Mouse (Mus musculus) embryonic facial prominence, embryonic 12.5 days (tissue): Measurements from ENCODE around the gene Ebf1. TPM values are rescaled to one million over a fixed set of nuclear protein-coding genes. Genes with fewer than 3 reads are reported as not detected.
"Not testable (repeated sequence)": the region's sequence is repeated elsewhere in the genome, so short reads cannot be mapped to it uniquely, and the experiment has no call there.

Source experiments
- ATAC-seq: fragments of 200-750 bp; cut with Nextera tagmentation; 2 replicates; pipeline ENCODE4 v1.8.0; 2017; ENCODE audit not compliant: insufficient number of reproducible peaks, insufficient read depth, low FRiP score, low TSS enrichment
- H3K27ac ChIP-seq: fragments of 300-500 bp; sonication (generic); 2 replicates; pipeline ENCODE4 v1.5.1; 2016; ENCODE audit warnings: mild to moderate bottlenecking
- H3K27me3 ChIP-seq: fragments of 300-500 bp; sonication (generic); 2 replicates; pipeline ENCODE4 v1.6.1; 2016; ENCODE audit warnings: mild to moderate bottlenecking, moderate library complexity
- H3K36me3 ChIP-seq: fragments of 300-500 bp; sonication (generic); 2 replicates; pipeline ENCODE4 v1.6.1; 2016; ENCODE audit warnings: mild to moderate bottlenecking
- H3K4me1 ChIP-seq: fragments of 300-500 bp; sonication (generic); 2 replicates; pipeline ENCODE4 v1.6.1; 2016
- H3K4me2 ChIP-seq: fragments of 300-500 bp; sonication (generic); replicated peaks from 2 replicates; pipeline ENCODE4 v1.6.1; 2016; ENCODE audit warnings: mild to moderate bottlenecking, moderate library complexity
- H3K4me3 ChIP-seq: fragments of 300-500 bp; sonication (generic); 2 replicates; pipeline ENCODE4 v1.5.1; 2016; ENCODE audit warnings: mild to moderate bottlenecking
- H3K9ac ChIP-seq: fragments of 300-500 bp; sonication (generic); 2 replicates; pipeline ENCODE4 v1.6.1; 2016; ENCODE audit warnings: mild to moderate bottlenecking, moderate library complexity
- H3K9me3 ChIP-seq: fragments of 300-500 bp; sonication (generic); 2 replicates; pipeline ENCODE4 v1.6.1; 2016; ENCODE audit warnings: mild to moderate bottlenecking, moderate library complexity
- WGBS: fragments of 180-500 bp; shearing (Covaris S2); methylation state at CpG from one replicate; pipeline ENCODE4 v1.1.7; 2016; 5-methylcytosine and 5-hydroxymethylcytosine counted together
- polyA plus RNA-seq: library from polyadenylated mRNA; unstranded; fragments of >200 nt; fragmentation: Nextera tagmentation; extraction: Ambion mirVana; gene quantifications from 2 replicates; pipeline ENCODE4 v1.2.1, GENCODE M21; 2016

The Ebf1 gene
- polyA plus RNA-seq = 66.2 and 76.0 TPM in 2 replicates

DNA sequence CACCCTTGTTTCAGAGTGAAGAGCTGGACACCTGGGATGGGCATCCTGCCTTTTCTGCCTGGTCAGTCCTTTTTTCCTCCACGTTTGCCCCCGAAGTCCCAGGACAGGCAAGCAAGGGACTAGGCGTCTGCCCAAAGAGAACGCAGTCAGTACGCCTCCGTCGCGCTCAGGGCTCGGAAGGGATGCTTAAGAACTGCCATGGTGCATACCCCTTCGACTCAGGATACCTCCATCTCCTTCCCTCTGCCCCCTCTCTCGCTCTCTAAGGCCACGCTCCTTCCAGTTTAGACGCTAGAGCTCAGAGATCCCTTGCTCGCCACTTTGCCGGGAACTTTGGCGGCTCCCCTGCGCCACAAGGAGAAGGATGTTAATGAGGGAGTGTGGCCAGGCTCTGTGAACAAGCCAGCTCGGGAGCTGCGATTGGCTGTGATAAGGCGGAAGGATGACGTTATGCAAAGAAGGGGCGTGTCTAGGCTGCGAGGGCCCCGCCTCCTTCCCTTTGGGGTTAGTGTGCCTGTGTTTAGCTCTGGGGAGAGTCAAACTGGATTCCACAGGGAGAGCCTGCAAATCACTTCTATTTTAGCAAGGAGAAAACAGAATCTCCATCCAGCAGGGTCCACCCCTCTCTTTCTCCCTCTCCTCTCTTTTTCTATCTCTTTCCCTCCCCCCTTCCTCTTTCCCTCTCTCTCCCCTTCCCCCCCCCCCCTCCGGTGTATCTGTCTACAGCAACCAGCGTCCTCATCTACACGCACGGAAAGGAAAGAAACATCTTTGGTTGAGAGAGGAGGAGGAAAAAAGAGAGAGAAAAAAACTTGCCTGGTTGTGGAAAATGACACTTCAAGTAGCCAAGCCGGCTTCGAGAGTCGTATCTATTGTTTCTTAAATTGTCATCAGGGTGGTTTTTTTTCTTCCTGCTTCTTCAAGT is at the start of gene Ebf1:
TSS of gene Ebf1 (plus strand) at position 530 of the 925 bp plus-strand sequence.
- peak within 1 kb of the TSS; percentile 87 for H3K4me2 ChIP-seq
- peak within 1 kb of the TSS; percentile 91 for H3K9ac ChIP-seq
- peaks cover 3% of the 10 kb centered on the region; the same call in 1 of the 2 replicates for H3K36me3 ChIP-seq
- peak within 1 kb of the TSS; percentile 64 for H3K4me3 ChIP-seq
- H3K27me3 ChIP-seq = peaks cover 46% of the 10 kb centered on the region
- ATAC-seq = peak; percentile 89
- peak within 1 kb of the TSS; percentile 96 for H3K27ac ChIP-seq
- peaks cover 45% of the 10 kb centered on the region for H3K4me1 ChIP-seq
- WGBS = under 1% methylated on average over 31 of the region's 31 CpGs
- no peaks in the 10 kb centered on the region for H3K9me3 ChIP-seq

DNA sequence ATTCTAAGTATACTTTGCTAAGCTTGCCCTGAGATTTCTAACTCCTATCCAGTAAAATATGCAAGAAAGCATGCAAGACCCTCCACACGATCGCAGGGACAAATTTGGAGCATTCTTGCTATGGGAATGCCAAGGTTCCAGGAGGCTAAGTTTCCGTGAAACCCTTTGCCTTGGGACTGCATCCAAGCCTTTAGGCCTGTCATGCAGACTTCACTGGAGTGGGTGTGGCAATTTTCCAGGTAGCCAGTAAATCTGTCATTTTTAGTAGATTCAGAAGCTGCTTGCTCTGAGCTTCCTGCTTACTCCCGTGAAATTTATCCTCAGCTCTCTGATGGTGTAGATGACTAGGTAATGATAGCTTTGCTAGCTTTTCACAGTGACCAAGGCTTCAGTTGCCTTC is 46.8 kb upstream of the Ebf1 start:
- H3K27me3 ChIP-seq, H3K27ac ChIP-seq, ATAC-seq, H3K9me3 ChIP-seq, H3K4me1 ChIP-seq, H3K4me2 ChIP-seq, H3K9ac ChIP-seq, H3K4me3 ChIP-seq: not testable (repeated sequence)
- WGBS = 92% methylated on average over 4 of the region's 4 CpGs
- H3K36me3 ChIP-seq = peaks cover 29% of the 10 kb centered on the region

DNA sequence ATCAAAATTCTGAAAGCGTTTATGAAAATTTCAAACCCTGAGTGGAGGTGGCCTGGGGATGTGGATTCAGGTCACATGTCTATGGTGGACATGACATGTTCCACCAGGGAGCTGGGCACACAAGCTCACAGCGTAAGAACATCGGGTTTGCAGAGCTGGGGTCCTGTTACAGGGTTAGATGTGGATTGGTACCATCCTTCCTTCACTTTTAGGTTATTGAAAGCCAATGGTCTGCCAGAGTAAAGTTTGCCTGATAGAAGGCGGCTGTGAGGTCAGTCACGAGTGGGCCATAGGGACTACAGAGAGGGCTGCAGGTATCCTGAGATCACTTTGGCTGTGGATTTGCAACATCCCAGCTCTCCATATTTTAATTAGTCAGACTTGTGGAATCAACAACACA is 44.3 kb upstream of the Ebf1 start:
- WGBS = 92% methylated on average over 5 of the region's 5 CpGs
- H3K27me3 ChIP-seq = no peaks in the 10 kb centered on the region
- no peak overlapping the region for H3K4me2 ChIP-seq
- H3K27ac ChIP-seq = no peak overlapping the region
- H3K36me3 ChIP-seq = peaks cover 9% of the 10 kb centered on the region
- no peak overlapping the region for H3K9ac ChIP-seq
- H3K4me3 ChIP-seq = no peak overlapping the region
- no peak for ATAC-seq
- H3K4me1 ChIP-seq = no peaks in the 10 kb centered on the region
- peaks cover 5% of the 10 kb centered on the region; the same call in 1 of the 2 replicates for H3K9me3 ChIP-seq

DNA sequence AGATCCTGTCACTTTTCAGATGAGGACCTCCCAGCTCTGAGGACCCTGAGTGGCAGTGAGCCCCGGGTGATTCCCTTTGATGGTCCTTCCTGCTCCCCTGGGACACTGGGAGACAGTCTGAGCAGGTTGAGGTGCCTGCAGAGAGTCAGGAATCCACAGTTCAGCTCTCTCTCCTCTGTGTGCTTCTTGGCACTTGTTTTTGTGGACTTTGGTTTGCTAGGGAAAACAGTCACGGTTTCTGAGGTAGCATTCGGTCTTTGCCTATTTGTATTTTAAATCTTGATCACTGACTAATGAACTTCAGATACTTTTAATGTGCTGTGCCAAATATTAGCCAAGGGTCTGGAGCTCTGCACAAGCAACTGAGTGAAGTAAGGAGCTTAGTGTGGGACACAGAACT is 43.7 kb upstream of the Ebf1 start:
- Histone ChIP-seq H3K36me3 (peaks cover 9% of the 10 kb centered on the region), H3K9ac (no peak overlapping the region), H3K27me3 (no peaks in the 10 kb centered on the region), H3K4me1 (no peaks in the 10 kb centered on the region), H3K4me2 (no peak overlapping the region), H3K27ac (no peak overlapping the region), H3K4me3 (no peak overlapping the region), H3K9me3 (peaks cover 5% of the 10 kb centered on the region; the same call in 1 of the 2 replicates)
- no peak for ATAC-seq
- WGBS = 72% methylated on average over 3 of the region's 3 CpGs

DNA sequence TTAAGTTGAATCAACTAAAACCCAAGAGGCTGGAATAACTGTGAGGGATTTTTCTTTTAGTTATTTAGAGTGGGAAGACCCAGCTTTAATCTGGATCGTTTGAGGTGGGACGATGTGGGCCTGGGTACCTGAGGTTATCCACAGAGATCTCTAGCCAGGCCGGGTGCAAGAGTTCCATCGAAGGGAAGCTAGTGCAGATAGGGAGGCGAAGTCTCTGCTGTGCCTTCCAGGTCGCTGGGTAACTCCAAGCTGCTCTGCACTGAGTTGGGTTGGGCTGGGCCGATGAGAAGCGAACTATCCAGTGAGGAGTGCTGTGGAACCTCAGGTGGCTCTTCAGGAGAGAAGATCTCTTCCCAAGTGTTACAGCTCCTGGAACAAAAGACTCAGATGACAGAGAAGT is 42.7 kb upstream of the Ebf1 start:
- ATAC-seq = no peak
- Histone ChIP-seq H3K9me3 (peaks cover 3% of the 10 kb centered on the region; the same call in 1 of the 2 replicates), H3K4me2 (no peak overlapping the region), H3K27ac (no peak overlapping the region), H3K36me3 (peaks cover 6% of the 10 kb centered on the region), H3K9ac (no peak overlapping the region), H3K27me3 (no peaks in the 10 kb centered on the region), H3K4me3 (no peak overlapping the region), H3K4me1 (no peaks in the 10 kb centered on the region)
- 89% methylated on average over 8 of the region's 8 CpGs for WGBS

DNA sequence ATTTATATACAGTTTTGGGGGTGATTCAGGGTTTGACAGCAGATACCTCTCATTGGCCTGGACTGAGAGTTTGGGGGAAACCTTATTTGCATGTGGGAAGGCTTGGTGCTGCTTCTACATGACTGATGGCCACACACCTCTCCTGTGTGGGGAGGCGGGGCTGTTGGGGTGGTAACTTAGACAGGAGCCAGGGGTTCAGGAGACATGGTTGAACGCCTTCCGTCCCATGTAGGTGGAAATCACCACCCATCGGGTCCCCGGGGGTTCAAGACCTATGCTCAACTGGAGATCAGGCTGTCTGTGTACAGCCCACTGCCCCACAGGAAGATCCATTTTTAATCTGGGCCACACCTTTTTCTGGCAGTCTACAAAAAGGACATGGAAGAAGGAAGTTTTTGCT is 42.3 kb upstream of the Ebf1 start:
- Histone ChIP-seq H3K4me2 (no peak overlapping the region), H3K4me3 (no peak overlapping the region), H3K9ac (no peak overlapping the region), H3K36me3 (peaks cover 2% of the 10 kb centered on the region; the same call in 1 of the 2 replicates), H3K27ac (no peak overlapping the region), H3K9me3 (no peaks in the 10 kb centered on the region), H3K27me3 (no peaks in the 10 kb centered on the region), H3K4me1 (no peaks in the 10 kb centered on the region)
- ATAC-seq = no peak
- WGBS = 94% methylated on average over 5 of the region's 5 CpGs

DNA sequence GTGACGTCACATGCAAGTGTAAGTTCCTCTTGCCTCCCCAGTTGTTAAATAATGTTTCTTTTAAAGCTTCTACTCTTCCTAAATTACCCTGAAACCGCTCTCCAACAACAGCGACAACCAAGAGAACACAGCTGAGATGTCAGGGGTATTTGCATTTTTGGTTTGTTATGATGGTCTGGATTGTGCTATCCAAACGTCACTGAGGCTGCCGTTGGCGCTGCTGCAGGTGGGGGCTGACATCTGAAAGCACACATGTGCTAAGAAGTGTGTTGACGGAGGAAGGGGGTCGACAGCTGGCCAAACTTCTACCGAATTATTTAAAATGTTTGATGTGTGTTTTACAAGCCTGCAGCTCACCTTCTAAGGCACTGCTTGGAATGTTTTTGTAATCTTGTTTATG is 39.2 kb upstream of the Ebf1 start:
- Histone ChIP-seq H3K4me1 (no peaks in the 10 kb centered on the region), H3K4me3 (no peak overlapping the region), H3K36me3 (no peaks in the 10 kb centered on the region), H3K9me3 (no peaks in the 10 kb centered on the region), H3K9ac (no peak overlapping the region), H3K4me2 (no peak overlapping the region), H3K27ac (no peak overlapping the region), H3K27me3 (no peaks in the 10 kb centered on the region)
- no peak for ATAC-seq
- WGBS = 75% methylated on average over 9 of the region's 9 CpGs

DNA sequence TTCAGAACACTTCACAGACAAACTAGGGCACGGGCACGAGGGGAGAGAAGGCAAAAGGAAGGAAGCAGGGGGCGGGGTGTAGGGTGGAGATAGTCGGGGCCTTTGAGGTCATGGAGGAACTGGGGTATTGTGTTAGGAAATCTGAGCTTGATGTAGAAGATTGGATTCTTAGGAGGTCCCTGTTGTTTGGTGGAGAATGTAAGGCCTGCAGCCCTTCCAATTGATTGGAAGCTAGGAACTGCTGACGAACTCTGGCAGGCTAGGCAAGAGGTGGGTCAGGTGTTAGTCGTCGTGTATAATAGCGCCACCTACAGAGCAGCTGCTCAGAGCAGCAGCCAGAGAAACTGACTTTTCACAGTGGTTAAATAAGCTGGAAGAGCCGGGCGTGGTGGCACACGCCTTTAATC is 35.8 kb upstream of the Ebf1 start:
- no peak overlapping the region for H3K9ac ChIP-seq
- H3K9me3 ChIP-seq = no peaks in the 10 kb centered on the region
- H3K27ac ChIP-seq = no peak overlapping the region
- no peak overlapping the region for H3K4me2 ChIP-seq
- no peaks in the 10 kb centered on the region for H3K27me3 ChIP-seq
- no peaks in the 10 kb centered on the region for H3K4me1 ChIP-seq
- no peak for ATAC-seq
- 33% methylated on average over 11 of the region's 11 CpGs for WGBS
- no peaks in the 10 kb centered on the region for H3K36me3 ChIP-seq
- no peak overlapping the region for H3K4me3 ChIP-seq

DNA sequence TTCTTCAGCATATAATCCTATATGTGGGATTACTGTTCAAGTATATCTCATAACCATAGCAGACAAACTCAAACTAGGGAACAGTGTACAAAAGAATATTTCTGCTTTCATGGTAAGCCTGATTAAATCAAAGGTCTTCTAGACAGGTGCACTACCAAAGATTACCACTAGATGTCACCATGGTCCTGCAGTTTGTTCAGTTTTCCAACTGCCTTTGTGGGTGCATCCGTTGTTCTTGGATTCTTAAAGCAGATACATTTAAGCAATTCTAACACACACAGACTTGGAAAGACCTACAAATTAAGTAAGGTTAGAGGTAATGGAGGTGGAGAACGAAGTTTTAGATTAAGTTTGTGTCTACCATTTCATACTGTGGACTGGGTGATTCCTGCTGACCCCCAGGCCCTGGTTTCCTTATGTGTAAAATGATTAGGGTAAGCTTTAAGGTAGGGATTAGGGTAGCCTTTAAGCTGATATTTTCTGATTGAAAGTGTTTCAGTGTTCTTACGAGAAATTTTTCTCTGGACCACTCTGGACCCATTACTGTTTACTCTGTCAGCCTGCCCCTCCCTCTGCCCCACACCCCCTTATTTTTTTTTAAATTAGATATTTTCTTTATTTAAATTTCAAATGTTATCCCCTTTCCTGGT is 30.9 kb upstream of the Ebf1 start:
- Histone ChIP-seq H3K27ac (no peak overlapping the region), H3K4me1 (no peaks in the 10 kb centered on the region), H3K9me3 (no peaks in the 10 kb centered on the region), H3K36me3 (no peaks in the 10 kb centered on the region), H3K4me3 (no peak overlapping the region), H3K9ac (no peak overlapping the region), H3K4me2 (no peak overlapping the region), H3K27me3 (no peaks in the 10 kb centered on the region)
- 13% methylated on average over 3 of the region's 3 CpGs for WGBS
- no peak for ATAC-seq

DNA sequence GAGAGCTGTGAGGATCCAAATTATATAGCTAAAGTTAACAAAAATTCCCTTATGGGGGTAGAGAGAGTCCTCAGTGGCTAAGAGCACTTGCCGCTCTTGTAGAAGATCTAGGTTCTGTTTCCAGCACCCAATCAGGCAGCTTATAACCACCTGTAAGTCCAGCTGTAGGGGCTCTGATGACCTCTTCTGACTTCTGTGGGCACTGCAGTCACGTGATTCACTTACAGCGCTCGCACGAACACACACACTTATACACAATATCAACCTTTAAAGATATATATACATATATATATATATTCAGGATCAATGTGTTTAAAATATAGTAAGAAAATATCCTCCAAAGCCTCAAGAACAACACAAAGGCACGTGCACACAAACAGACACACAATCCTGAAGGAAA is 24.1 kb upstream of the Ebf1 start:
- H3K36me3 ChIP-seq = no peaks in the 10 kb centered on the region
- H3K4me3 ChIP-seq = no peak overlapping the region
- WGBS = 90% methylated on average over 6 of the region's 6 CpGs
- no peaks in the 10 kb centered on the region for H3K4me1 ChIP-seq
- no peak overlapping the region for H3K27ac ChIP-seq
- ATAC-seq = no peak
- no peak overlapping the region for H3K9ac ChIP-seq
- H3K4me2 ChIP-seq = no peak overlapping the region
- no peaks in the 10 kb centered on the region for H3K27me3 ChIP-seq
- H3K9me3 ChIP-seq = no peaks in the 10 kb centered on the region

DNA sequence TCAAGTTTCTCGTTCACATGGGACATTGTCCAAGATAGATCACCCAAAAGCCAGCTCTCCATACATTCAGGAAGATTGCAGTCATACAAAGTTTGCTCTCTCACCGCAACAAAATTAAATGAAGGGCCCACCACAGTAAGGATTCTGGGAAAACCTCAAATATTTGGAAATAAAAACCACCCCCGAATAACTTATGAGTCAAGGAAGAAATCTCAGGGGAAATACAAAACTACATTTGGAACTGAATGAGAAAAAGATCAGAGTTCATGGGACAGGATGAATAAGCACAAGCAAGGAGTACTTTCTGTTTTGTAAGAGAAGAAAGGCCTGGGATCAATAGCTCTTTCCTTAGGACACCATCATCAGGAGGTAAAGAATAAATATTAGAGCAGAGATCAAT is 22.3 kb upstream of the Ebf1 start:
- no peak overlapping the region for H3K4me2 ChIP-seq
- 77% methylated on average over 3 of the region's 3 CpGs for WGBS
- H3K4me3 ChIP-seq = no peak overlapping the region
- ATAC-seq = no peak
- H3K27ac ChIP-seq = no peak overlapping the region
- no peaks in the 10 kb centered on the region for H3K4me1 ChIP-seq
- no peak overlapping the region for H3K9ac ChIP-seq
- no peaks in the 10 kb centered on the region for H3K27me3 ChIP-seq
- H3K9me3 ChIP-seq = no peaks in the 10 kb centered on the region
- no peaks in the 10 kb centered on the region for H3K36me3 ChIP-seq

DNA sequence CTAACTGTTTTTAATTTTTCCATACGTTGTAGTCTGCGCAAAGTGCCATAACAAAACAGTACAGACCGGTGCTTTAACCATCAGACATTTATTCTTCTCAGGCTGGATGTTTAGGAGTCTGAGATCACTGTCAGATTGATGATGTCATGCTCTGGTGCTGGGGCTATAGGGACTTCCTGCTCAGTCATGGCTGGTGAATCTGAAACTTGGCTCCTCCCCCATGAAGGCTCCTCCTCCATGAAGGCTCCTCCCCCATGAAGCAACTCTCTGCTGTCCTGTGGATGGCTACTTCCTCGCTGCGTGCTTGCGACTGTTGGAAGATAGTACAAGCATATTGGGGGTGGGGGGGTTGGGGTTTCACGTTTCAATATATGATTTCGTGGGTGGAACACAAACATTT is 10.2 kb upstream of the Ebf1 start:
- ATAC-seq = no peak
- no peak overlapping the region for H3K9ac ChIP-seq
- H3K9me3 ChIP-seq = no peaks in the 10 kb centered on the region
- H3K4me2 ChIP-seq = no peak overlapping the region
- H3K27me3 ChIP-seq = peaks cover 9% of the 10 kb centered on the region
- no peak overlapping the region for H3K4me3 ChIP-seq
- H3K27ac ChIP-seq = no peak overlapping the region
- H3K4me1 ChIP-seq = peaks cover 3% of the 10 kb centered on the region; the same call in 1 of the 2 replicates
- no peaks in the 10 kb centered on the region for H3K36me3 ChIP-seq
- 85% methylated on average over 8 of the region's 8 CpGs for WGBS
